Mouse (Mus musculus): ENCODE measurements around the gene Prss22. TPM values are rescaled to one million over a fixed set of nuclear protein-coding genes. Genes with fewer than 3 reads are reported as not detected.

Gene Prss22
- total and polyA plus RNA-seq, 3 experiments, result not detected

Small RNA genes within 50 kb of the gene (microRNA-seq; reads per million reads assigned to microRNA genes)
- 0 reads per million in 2 experiments for gene Gm27700

Other genes with a start within 250 kb of the Prss22 start
- 10 to 100 TPM; 61.8 to 85.0 TPM for gene Flywch1, start 226.5 kb downstream of the Prss22 start, total RNA-seq (2021)
- gene Flywch1, start 226.5 kb downstream of the Prss22 start, polyA plus RNA-seq (2012; rRNA removed), result 45.8 and 49.3 TPM in 2 replicates
- gene Flywch2, start 212.0 kb downstream of the Prss22 start, total RNA-seq (2021), result 1 to 10 TPM; 4.3 to 6.7 TPM
- gene Flywch2, start 212.0 kb downstream of the Prss22 start, polyA plus RNA-seq (2012; rRNA removed), result 8.7 and 12.0 TPM in 2 replicates
- gene Srrm2, start 207.6 kb downstream of the Prss22 start, total RNA-seq (2021), result 100 to 1,000 TPM; 322 to 545 TPM
- 1,031 and 1,277 TPM in 2 replicates for gene Srrm2, start 207.6 kb downstream of the Prss22 start, polyA plus RNA-seq (2012; rRNA removed)
- gene Elob, start 169.0 kb downstream of the Prss22 start, total RNA-seq (2021), result 100 to 1,000 TPM; 447 to 451 TPM
- gene Elob, start 169.0 kb downstream of the Prss22 start, polyA plus RNA-seq (2012; rRNA removed), result 513 and 552 TPM in 2 replicates
- gene Prss33, start 162.0 kb downstream of the Prss22 start, total RNA-seq (2021), result not detected
- 0.10 and 0.24 TPM in 2 replicates for gene Prss33, start 162.0 kb downstream of the Prss22 start, polyA plus RNA-seq (2012; rRNA removed)
- gene Prss32, start 154.2 kb downstream of the Prss22 start, total RNA-seq (2021), result not detected
- gene Prss32, start 154.2 kb downstream of the Prss22 start, polyA plus RNA-seq (2012; rRNA removed), result 0.06 TPM in 1 of 2 replicates, not detected in the other
- under 1 TPM; 0.35 to 0.45 TPM for gene Prss41, start 153.9 kb downstream of the Prss22 start, total RNA-seq (2021)
- gene Prss41, start 153.9 kb downstream of the Prss22 start, polyA plus RNA-seq (2012; rRNA removed), result 0.28 and 0.90 TPM in 2 replicates
- gene Prss21, start 130.0 kb downstream of the Prss22 start, total RNA-seq (2021), result not detected
- gene Prss21, start 130.0 kb downstream of the Prss22 start, polyA plus RNA-seq (2012; rRNA removed), result not detected in 2 replicates
- gene Dcpp1, start 117.2 kb downstream of the Prss22 start, total RNA-seq (2021), result not detected
- gene Dcpp1, start 117.2 kb downstream of the Prss22 start, polyA plus RNA-seq (2012; rRNA removed), result not detected in 2 replicates
- not detected for gene Dcpp2, start 117.2 kb downstream of the Prss22 start, total RNA-seq (2021)
- gene Dcpp2, start 117.2 kb downstream of the Prss22 start, polyA plus RNA-seq (2012; rRNA removed), result not detected in 2 replicates
- not detected for gene Dcpp3, start 80.6 kb downstream of the Prss22 start, total RNA-seq (2021)
- gene Dcpp3, start 80.6 kb downstream of the Prss22 start, polyA plus RNA-seq (2012; rRNA removed), result not detected in 2 replicates
- not detected for gene Sbp, start 56.4 kb downstream of the Prss22 start, total RNA-seq (2021)
- not detected in 2 replicates for gene Sbp, start 56.4 kb downstream of the Prss22 start, polyA plus RNA-seq (2012; rRNA removed)
- not detected for gene Sbpl, start 42.8 kb downstream of the Prss22 start, total RNA-seq (2021)
- gene Sbpl, start 42.8 kb downstream of the Prss22 start, polyA plus RNA-seq (2012; rRNA removed), result not detected in 2 replicates
- gene Prss30, start 17.5 kb downstream of the Prss22 start, total RNA-seq (2021), result under 1 TPM; 0.21 to 0.26 TPM
- 0.63 and 0.74 TPM in 2 replicates for gene Prss30, start 17.5 kb downstream of the Prss22 start, polyA plus RNA-seq (2012; rRNA removed)
- gene Prss27, start 40.0 kb upstream of the Prss22 start, total RNA-seq (2021), result under 1 TPM; 0.24 to 0.46 TPM
- gene Prss27, start 40.0 kb upstream of the Prss22 start, polyA plus RNA-seq (2012; rRNA removed), result 0.58 and 0.68 TPM in 2 replicates
- gene Kctd5, start 75.4 kb upstream of the Prss22 start, total RNA-seq (2021), result 10 to 100 TPM; 13.7 to 14.4 TPM
- 13.8 and 14.7 TPM in 2 replicates for gene Kctd5, start 75.4 kb upstream of the Prss22 start, polyA plus RNA-seq (2012; rRNA removed)
- 10 to 100 TPM; 56.4 to 62.0 TPM for gene Pdpk1, start 152.8 kb upstream of the Prss22 start, total RNA-seq (2021)
- gene Pdpk1, start 152.8 kb upstream of the Prss22 start, polyA plus RNA-seq (2012; rRNA removed), result 23.6 and 24.7 TPM in 2 replicates
- 10 to 100 TPM; 30.1 to 42.1 TPM for gene Amdhd2, start 165.7 kb upstream of the Prss22 start, total RNA-seq (2021)
- gene Amdhd2, start 165.7 kb upstream of the Prss22 start, polyA plus RNA-seq (2012; rRNA removed), result 68.4 and 71.3 TPM in 2 replicates
- gene Atp6v0c, start 171.6 kb upstream of the Prss22 start, total RNA-seq (2021), result 100 to 1,000 TPM; 476 to 493 TPM
- gene Atp6v0c, start 171.6 kb upstream of the Prss22 start, polyA plus RNA-seq (2012; rRNA removed), result 1,190 and 1,565 TPM in 2 replicates
- gene Tbc1d24, start 207.5 kb upstream of the Prss22 start, total RNA-seq (2021), result 10 to 100 TPM; 13.4 to 17.1 TPM
- 24.6 and 33.5 TPM in 2 replicates for gene Tbc1d24, start 207.5 kb upstream of the Prss22 start, polyA plus RNA-seq (2012; rRNA removed)
- 1 to 10 TPM; 1.4 to 2.4 TPM for gene Ntn3, start 211.4 kb upstream of the Prss22 start, total RNA-seq (2021)
- 7.4 and 8.8 TPM in 2 replicates for gene Ntn3, start 211.4 kb upstream of the Prss22 start, polyA plus RNA-seq (2012; rRNA removed)
- 1 to 10 TPM; 7.0 to 7.6 TPM for gene Tedc2, start 222.8 kb upstream of the Prss22 start, total RNA-seq (2021)
- 7.5 and 7.8 TPM in 2 replicates for gene Tedc2, start 222.8 kb upstream of the Prss22 start, polyA plus RNA-seq (2012; rRNA removed)